Mouse (Mus musculus): ENCODE data around the gene Nck2. TPM values are rescaled to one million over a fixed set of nuclear protein-coding genes. Genes with fewer than 3 reads are reported as not detected.

Gene Nck2
- polyA plus RNA-seq, 1 experiment from 2014 or later, result 45.3 TPM

GRCm38 (mm10) chr1:43445170-43446088, 1.1 kb downstream of the Nck2 start:
- Histone ChIP-seq H3K9ac (peak overlapping the region; percentile 97), H3K36me3 (no peaks in the 10 kb centered on the region), H3K4me3 (peak overlapping the region; percentile 98), H3K4me1 (peaks cover 33% of the 10 kb centered on the region), H3K4me2 (replicated peaks) (peak overlapping the region; percentile 91), H3K27ac (peak overlapping the region; percentile 96), H3K27me3 (no peaks in the 10 kb centered on the region), H3K9me3 (no peaks in the 10 kb centered on the region)
- peak; percentile 94 for ATAC-seq (ENCODE audit: low FRiP score, low read depth)
- under 1% methylated on average over 73 of the region's 86 CpGs for WGBS

- peaks cover 37% of the 10 kb centered on the region for H3K4me1 ChIP-seq
- ATAC-seq (ENCODE audit: low FRiP score, low read depth), result peak; percentile 63
- no peaks in the 10 kb centered on the region for H3K27me3 ChIP-seq
- H3K36me3 ChIP-seq, result no peaks in the 10 kb centered on the region
- peak overlapping the region; percentile 96 for H3K27ac ChIP-seq
- peak overlapping the region; percentile 97 for H3K9ac ChIP-seq
- peak overlapping the region; percentile 98 for H3K4me3 ChIP-seq
- peak overlapping the region; percentile 91 for H3K4me2 ChIP-seq (replicated peaks)
- no peaks in the 10 kb centered on the region for H3K9me3 ChIP-seq
- WGBS, result under 1% methylated on average over 43 of the region's 44 CpGs
These were observed 1.7 kb downstream of the Nck2 start for GRCm38 (mm10) chr1:43446089-43446533.

GRCm38 (mm10) chr1:43446731-43447601, 2.6 kb downstream of the Nck2 start:
- peak overlapping the region; percentile 96; the same call in 1 of the 2 replicates for H3K27ac ChIP-seq

GRCm38 (mm10) chr1:43447602-43448287, 3.4 kb downstream of the Nck2 start:
- Histone ChIP-seq H3K27ac (no peak overlapping the region), H3K27me3 (no peaks in the 10 kb centered on the region), H3K9me3 (no peaks in the 10 kb centered on the region), H3K9ac (peak overlapping the region; percentile 97; the same call in 1 of the 2 replicates), H3K4me2 (replicated peaks) (peak overlapping the region; percentile 91), H3K4me1 (peaks cover 38% of the 10 kb centered on the region), H3K4me3 (peak overlapping the region; percentile 98), H3K36me3 (no peaks in the 10 kb centered on the region)
- WGBS, result 29% methylated on average over 9 of the region's 9 CpGs
- no peak for ATAC-seq (ENCODE audit: low FRiP score, low read depth)

More at GRCm38 (mm10) chr1:43446731-43447601, 2.6 kb downstream of the Nck2 start:
- Histone ChIP-seq H3K4me1 (peaks cover 38% of the 10 kb centered on the region), H3K36me3 (no peaks in the 10 kb centered on the region), H3K4me2 (replicated peaks) (peak overlapping the region; percentile 91), H3K9ac (peak overlapping the region; percentile 97), H3K9me3 (no peaks in the 10 kb centered on the region), H3K27me3 (no peaks in the 10 kb centered on the region), H3K4me3 (peak overlapping the region; percentile 98)
- no peak for ATAC-seq (ENCODE audit: low FRiP score, low read depth)
- 8% methylated on average over 16 of the region's 16 CpGs for WGBS

- H3K9me3 ChIP-seq, result no peaks in the 10 kb centered on the region
- 70% methylated on average over 1 of the region's 1 CpGs for WGBS
- no peak for ATAC-seq (ENCODE audit: low FRiP score, low read depth)
- H3K9ac ChIP-seq, result no peak overlapping the region
- no peak overlapping the region for H3K4me3 ChIP-seq
- H3K4me2 ChIP-seq (replicated peaks), result no peak overlapping the region
- H3K27me3 ChIP-seq, result no peaks in the 10 kb centered on the region
- no peaks in the 10 kb centered on the region for H3K36me3 ChIP-seq
- no peak overlapping the region for H3K27ac ChIP-seq
- H3K4me1 ChIP-seq, result peaks cover 44% of the 10 kb centered on the region
These were observed 6.4 kb downstream of the Nck2 start for GRCm38 (mm10) chr1:43450811-43451210.

GRCm38 (mm10) chr1:43453683-43454082, 9.3 kb downstream of the Nck2 start:
- Histone ChIP-seq H3K9ac (no peak overlapping the region), H3K4me1 (peaks cover 35% of the 10 kb centered on the region)

GRCm38 (mm10) chr1:43454741-43455140, 10.4 kb downstream of the Nck2 start:
- 75% methylated on average over 8 of the region's 8 CpGs for WGBS

More at GRCm38 (mm10) chr1:43453683-43454082, 9.3 kb downstream of the Nck2 start:
- no peak overlapping the region for H3K4me2 ChIP-seq (replicated peaks)
- no peaks in the 10 kb centered on the region for H3K27me3 ChIP-seq
- no peak overlapping the region for H3K27ac ChIP-seq
- WGBS, result 85% methylated on average over 3 of the region's 3 CpGs
- H3K36me3 ChIP-seq, result no peaks in the 10 kb centered on the region
- no peaks in the 10 kb centered on the region for H3K9me3 ChIP-seq
- no peak for ATAC-seq (ENCODE audit: low FRiP score, low read depth)
- H3K4me3 ChIP-seq, result no peak overlapping the region

GRCm38 (mm10) chr1:43455196-43455595, 10.8 kb downstream of the Nck2 start:
- H3K4me3 ChIP-seq, result no peak overlapping the region
- WGBS, result 36% methylated on average over 1 of the region's 1 CpGs
- H3K9ac ChIP-seq, result no peak overlapping the region
- ATAC-seq (ENCODE audit: low FRiP score, low read depth), result no peak
- no peaks in the 10 kb centered on the region for H3K36me3 ChIP-seq
- H3K4me2 ChIP-seq (replicated peaks), result no peak overlapping the region
- peaks cover 39% of the 10 kb centered on the region for H3K4me1 ChIP-seq
- H3K9me3 ChIP-seq, result no peaks in the 10 kb centered on the region
- no peaks in the 10 kb centered on the region for H3K27me3 ChIP-seq
- H3K27ac ChIP-seq, result no peak overlapping the region

More at GRCm38 (mm10) chr1:43454741-43455140, 10.4 kb downstream of the Nck2 start:
- Histone ChIP-seq H3K9me3 (no peaks in the 10 kb centered on the region), H3K4me2 (replicated peaks) (no peak overlapping the region), H3K4me3 (no peak overlapping the region), H3K36me3 (no peaks in the 10 kb centered on the region), H3K27ac (no peak overlapping the region), H3K9ac (no peak overlapping the region), H3K4me1 (peaks cover 35% of the 10 kb centered on the region), H3K27me3 (no peaks in the 10 kb centered on the region)
- no peak for ATAC-seq (ENCODE audit: low FRiP score, low read depth)

GRCm38 (mm10) chr1:43457012-43457766, 12.8 kb downstream of the Nck2 start:
- H3K27me3 ChIP-seq, result no peaks in the 10 kb centered on the region
- H3K4me2 ChIP-seq (replicated peaks), result no peak overlapping the region
- peaks cover 12% of the 10 kb centered on the region for H3K36me3 ChIP-seq
- H3K9me3 ChIP-seq, result no peaks in the 10 kb centered on the region
- no peak overlapping the region for H3K4me3 ChIP-seq
- 88% methylated on average over 7 of the region's 7 CpGs for WGBS
- no peak for ATAC-seq (ENCODE audit: low FRiP score, low read depth)
- H3K9ac ChIP-seq, result no peak overlapping the region
- no peak overlapping the region for H3K27ac ChIP-seq
- peaks cover 46% of the 10 kb centered on the region for H3K4me1 ChIP-seq

GRCm38 (mm10) chr1:43460468-43460867, 16.1 kb downstream of the Nck2 start:
- peaks cover 56% of the 10 kb centered on the region for H3K4me1 ChIP-seq
- no peak for ATAC-seq (ENCODE audit: low FRiP score, low read depth)
- no peak overlapping the region for H3K4me2 ChIP-seq (replicated peaks)
- no peak overlapping the region for H3K9ac ChIP-seq
- 88% methylated on average over 5 of the region's 5 CpGs for WGBS
- H3K4me3 ChIP-seq, result no peak overlapping the region
- no peak overlapping the region for H3K27ac ChIP-seq
- H3K27me3 ChIP-seq, result no peaks in the 10 kb centered on the region
- no peaks in the 10 kb centered on the region for H3K9me3 ChIP-seq
- peaks cover 12% of the 10 kb centered on the region for H3K36me3 ChIP-seq

GRCm38 (mm10) chr1:43462666-43463065, 18.3 kb downstream of the Nck2 start:
- Histone ChIP-seq H3K9ac (no peak overlapping the region), H3K27me3 (no peaks in the 10 kb centered on the region), H3K4me3 (no peak overlapping the region), H3K4me2 (replicated peaks) (no peak overlapping the region), H3K36me3 (peaks cover 12% of the 10 kb centered on the region), H3K27ac (no peak overlapping the region), H3K4me1 (peaks cover 78% of the 10 kb centered on the region), H3K9me3 (no peaks in the 10 kb centered on the region)
- 70% methylated on average over 4 of the region's 4 CpGs for WGBS
- no peak for ATAC-seq (ENCODE audit: low FRiP score, low read depth)
